Mouse (Mus musculus): ENCODE data around the gene Slc25a26. TPM values are rescaled to one million over a fixed set of nuclear protein-coding genes. Genes with fewer than 3 reads are reported as not detected.
A peak's percentile ranks its signal among the peaks of the same experiment; 100 is the strongest.

The Slc25a26 gene
- polyA plus RNA-seq, 1 experiment: 26.7 TPM

DNA sequence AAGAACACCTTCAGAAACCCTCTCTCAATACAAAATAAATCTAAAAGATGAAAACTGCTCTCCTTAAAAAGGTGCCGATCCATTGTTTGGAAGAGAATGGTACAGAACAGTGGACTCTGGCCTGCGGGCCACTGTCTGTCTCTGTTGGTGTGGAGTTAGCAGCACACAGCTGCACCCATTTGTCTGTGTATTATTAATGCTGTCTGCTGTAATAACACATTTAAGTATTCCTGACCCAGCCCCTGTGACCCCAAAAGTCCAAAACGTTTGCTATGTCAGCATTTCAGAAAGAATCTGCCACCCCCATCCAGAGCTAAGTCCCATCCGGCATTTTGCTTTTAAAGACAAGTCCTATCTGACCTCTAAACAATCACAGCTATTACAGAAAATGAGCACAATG is 115.8 kb downstream of the Slc25a26 start:
- H3K27me3 ChIP-seq (ENCODE audit: control insufficient read depth, insufficient read depth, low read length): no peaks in the 10 kb centered on the region
- H3K36me3 ChIP-seq (ENCODE audit: control insufficient read depth, insufficient read depth, low read length): no peaks in the 10 kb centered on the region
- no peak for TF ChIP-seq CTCF (IDR thresholded peaks at IDR 0.05; ENCODE audit: control insufficient read depth, insufficient read depth, insufficient replicate concordance, low read depth, low read length)
- no peak for TF ChIP-seq POLR2A (IDR thresholded peaks at IDR 0.05; ENCODE audit: control insufficient read depth, low read depth, low read length)
- peaks cover 5% of the 10 kb centered on the region for H3K4me1 ChIP-seq (ENCODE audit: control insufficient read depth, insufficient read depth, low read length)
- H3K27ac ChIP-seq (ENCODE audit: control insufficient read depth, insufficient read depth, low read depth, low read length): no peak overlapping the region
- no peak overlapping the region for H3K4me3 ChIP-seq (ENCODE audit: control insufficient read depth, low read depth, low read length)

- no peak overlapping the region for H3K27ac ChIP-seq (ENCODE audit: control insufficient read depth, insufficient read depth, low read depth, low read length)
- H3K27me3 ChIP-seq (ENCODE audit: control insufficient read depth, insufficient read depth, low read length): no peaks in the 10 kb centered on the region
- no peaks in the 10 kb centered on the region for H3K36me3 ChIP-seq (ENCODE audit: control insufficient read depth, insufficient read depth, low read length)
- TF ChIP-seq CTCF (IDR thresholded peaks at IDR 0.05; ENCODE audit: control insufficient read depth, insufficient read depth, insufficient replicate concordance, low read depth, low read length): no peak
- no peak for TF ChIP-seq POLR2A (IDR thresholded peaks at IDR 0.05; ENCODE audit: control insufficient read depth, low read depth, low read length)
- peaks cover 6% of the 10 kb centered on the region for H3K4me1 ChIP-seq (ENCODE audit: control insufficient read depth, insufficient read depth, low read length)
- no peak overlapping the region for H3K4me3 ChIP-seq (ENCODE audit: control insufficient read depth, low read depth, low read length)
These were observed 118.5 kb downstream of the Slc25a26 start for GRCm38 (mm10) chr6:94618671-94619070.

DNA sequence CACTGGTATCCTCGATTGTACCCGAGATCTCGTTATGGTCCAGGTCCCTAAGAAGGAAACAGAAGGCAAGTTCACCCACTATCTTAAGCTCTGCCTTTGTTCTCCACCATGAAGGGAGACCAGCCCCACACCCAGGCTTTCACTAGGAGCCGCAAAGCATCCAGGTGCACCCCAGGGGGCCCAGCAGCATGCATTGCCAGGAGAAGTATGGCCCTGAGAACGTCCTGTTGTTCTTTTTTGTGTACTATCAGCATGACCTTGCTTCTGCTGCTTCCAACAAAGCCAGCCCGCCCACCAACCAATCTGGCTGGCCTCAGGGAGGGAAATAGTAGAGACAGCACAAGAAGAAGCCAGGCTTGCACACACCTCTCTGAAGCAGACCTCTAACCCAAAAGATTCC is 120.2 kb downstream of the Slc25a26 start:
- H3K4me3 ChIP-seq (ENCODE audit: control insufficient read depth, low read depth, low read length): peak overlapping the region; percentile 69
- peak overlapping the region; percentile 34; the same call in 1 of the 2 replicates for H3K27ac ChIP-seq (ENCODE audit: control insufficient read depth, insufficient read depth, low read depth, low read length)
- H3K36me3 ChIP-seq (ENCODE audit: control insufficient read depth, insufficient read depth, low read length): no peaks in the 10 kb centered on the region
- H3K27me3 ChIP-seq (ENCODE audit: control insufficient read depth, insufficient read depth, low read length): no peaks in the 10 kb centered on the region
- TF ChIP-seq CTCF (IDR thresholded peaks at IDR 0.05; ENCODE audit: control insufficient read depth, insufficient read depth, insufficient replicate concordance, low read depth, low read length): no peak
- TF ChIP-seq POLR2A (IDR thresholded peaks at IDR 0.05; ENCODE audit: control insufficient read depth, low read depth, low read length): no peak
- H3K4me1 ChIP-seq (ENCODE audit: control insufficient read depth, insufficient read depth, low read length): peaks cover 6% of the 10 kb centered on the region

- Histone ChIP-seq H3K4me1 (ENCODE audit: control insufficient read depth, insufficient read depth, low read length) (peaks cover 6% of the 10 kb centered on the region), H3K27me3 (ENCODE audit: control insufficient read depth, insufficient read depth, low read length) (no peaks in the 10 kb centered on the region), H3K36me3 (ENCODE audit: control insufficient read depth, insufficient read depth, low read length) (no peaks in the 10 kb centered on the region), H3K27ac (ENCODE audit: control insufficient read depth, insufficient read depth, low read depth, low read length) (peak overlapping the region; percentile 34; the same call in 1 of the 2 replicates), H3K4me3 (ENCODE audit: control insufficient read depth, low read depth, low read length) (no peak overlapping the region)
- no peak for TF ChIP-seq CTCF (IDR thresholded peaks at IDR 0.05; ENCODE audit: control insufficient read depth, insufficient read depth, insufficient replicate concordance, low read depth, low read length)
- TF ChIP-seq POLR2A (IDR thresholded peaks at IDR 0.05; ENCODE audit: control insufficient read depth, low read depth, low read length): no peak
These were observed 120.7 kb downstream of the Slc25a26 start for GRCm38 (mm10) chr6:94620801-94621301.

DNA sequence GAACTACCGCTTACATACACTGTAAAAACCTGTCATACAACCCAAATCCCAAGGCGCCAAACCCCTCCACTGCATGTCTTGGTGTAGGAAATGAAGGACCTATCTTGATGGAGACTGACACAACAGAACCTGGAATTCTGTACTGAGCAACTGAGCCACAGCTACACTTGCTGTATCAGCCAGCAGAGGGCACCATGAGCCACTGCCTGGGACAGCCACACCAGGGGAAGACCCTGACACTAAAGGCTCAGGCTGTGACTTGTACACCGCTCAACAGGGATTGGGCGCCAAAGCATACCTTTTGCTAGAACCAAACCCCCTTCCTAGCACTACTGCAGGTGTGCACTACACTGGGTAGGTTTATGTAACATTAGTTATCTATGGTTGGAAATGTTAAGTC is 122.9 kb downstream of the Slc25a26 start:
- Histone ChIP-seq H3K36me3 (ENCODE audit: control insufficient read depth, insufficient read depth, low read length) (no peaks in the 10 kb centered on the region), H3K4me3 (ENCODE audit: control insufficient read depth, low read depth, low read length) (no peak overlapping the region), H3K27me3 (ENCODE audit: control insufficient read depth, insufficient read depth, low read length) (no peaks in the 10 kb centered on the region), H3K27ac (ENCODE audit: control insufficient read depth, insufficient read depth, low read depth, low read length) (no peak overlapping the region), H3K4me1 (ENCODE audit: control insufficient read depth, insufficient read depth, low read length) (peaks cover 6% of the 10 kb centered on the region)
- TF ChIP-seq CTCF (IDR thresholded peaks at IDR 0.05; ENCODE audit: control insufficient read depth, insufficient read depth, insufficient replicate concordance, low read depth, low read length) (peak; percentile 60; the same call in 1 of the 2 replicates), POLR2A (IDR thresholded peaks at IDR 0.05; ENCODE audit: control insufficient read depth, low read depth, low read length) (no peak)

DNA sequence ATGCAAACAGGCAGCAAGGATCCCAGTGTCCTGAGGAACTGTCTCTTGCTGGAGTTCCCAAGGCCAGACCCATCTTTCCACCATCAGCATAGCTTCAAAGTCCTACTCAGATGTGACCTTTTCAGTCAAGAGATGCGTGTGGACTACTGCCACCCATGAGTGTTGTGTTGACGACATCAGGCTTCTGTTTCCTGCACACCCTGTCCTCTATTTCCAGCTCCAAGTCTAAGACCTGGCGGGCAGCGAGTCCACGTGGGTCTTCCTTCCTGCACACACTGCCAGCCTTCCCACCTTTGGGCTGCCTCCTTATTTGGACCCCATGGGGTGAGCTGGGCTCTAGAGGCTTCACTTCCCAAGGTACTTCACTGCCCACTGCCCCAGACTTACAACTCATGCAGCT is 124.4 kb downstream of the Slc25a26 start:
- TF ChIP-seq CTCF (IDR thresholded peaks at IDR 0.05; ENCODE audit: control insufficient read depth, insufficient read depth, insufficient replicate concordance, low read depth, low read length): no peak
- TF ChIP-seq POLR2A (IDR thresholded peaks at IDR 0.05; ENCODE audit: control insufficient read depth, low read depth, low read length): no peak
- H3K4me1 ChIP-seq (ENCODE audit: control insufficient read depth, insufficient read depth, low read length): peaks cover 4% of the 10 kb centered on the region
- H3K4me3 ChIP-seq (ENCODE audit: control insufficient read depth, low read depth, low read length): no peak overlapping the region
- no peak overlapping the region for H3K27ac ChIP-seq (ENCODE audit: control insufficient read depth, insufficient read depth, low read depth, low read length)
- H3K27me3 ChIP-seq (ENCODE audit: control insufficient read depth, insufficient read depth, low read length): no peaks in the 10 kb centered on the region
- no peaks in the 10 kb centered on the region for H3K36me3 ChIP-seq (ENCODE audit: control insufficient read depth, insufficient read depth, low read length)

DNA sequence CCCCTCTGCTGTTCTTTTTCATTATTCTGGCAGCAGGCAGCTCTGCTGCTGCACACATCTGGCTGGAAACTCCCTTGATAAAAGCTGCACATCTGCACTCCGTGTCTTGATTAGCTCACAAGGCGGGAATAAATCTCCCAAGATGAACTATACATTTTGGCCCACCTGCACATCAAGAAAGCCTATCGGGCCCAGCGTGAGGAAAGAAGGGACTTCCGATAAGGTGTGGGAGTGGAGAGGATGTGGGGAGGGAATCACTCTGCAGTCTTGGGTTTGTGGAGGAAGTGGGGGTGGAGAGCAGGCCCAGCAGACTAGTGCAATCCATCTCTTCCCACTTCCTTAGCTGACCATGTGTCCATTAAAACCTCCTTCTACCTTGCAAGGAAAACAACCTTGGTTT is 125.8 kb downstream of the Slc25a26 start:
- Histone ChIP-seq H3K27me3 (ENCODE audit: control insufficient read depth, insufficient read depth, low read length) (no peaks in the 10 kb centered on the region), H3K4me3 (ENCODE audit: control insufficient read depth, low read depth, low read length) (no peak overlapping the region), H3K36me3 (ENCODE audit: control insufficient read depth, insufficient read depth, low read length) (no peaks in the 10 kb centered on the region), H3K27ac (ENCODE audit: control insufficient read depth, insufficient read depth, low read depth, low read length) (no peak overlapping the region), H3K4me1 (ENCODE audit: control insufficient read depth, insufficient read depth, low read length) (peaks cover 2% of the 10 kb centered on the region)
- TF ChIP-seq CTCF (IDR thresholded peaks at IDR 0.05; ENCODE audit: control insufficient read depth, insufficient read depth, insufficient replicate concordance, low read depth, low read length): no peak

DNA sequence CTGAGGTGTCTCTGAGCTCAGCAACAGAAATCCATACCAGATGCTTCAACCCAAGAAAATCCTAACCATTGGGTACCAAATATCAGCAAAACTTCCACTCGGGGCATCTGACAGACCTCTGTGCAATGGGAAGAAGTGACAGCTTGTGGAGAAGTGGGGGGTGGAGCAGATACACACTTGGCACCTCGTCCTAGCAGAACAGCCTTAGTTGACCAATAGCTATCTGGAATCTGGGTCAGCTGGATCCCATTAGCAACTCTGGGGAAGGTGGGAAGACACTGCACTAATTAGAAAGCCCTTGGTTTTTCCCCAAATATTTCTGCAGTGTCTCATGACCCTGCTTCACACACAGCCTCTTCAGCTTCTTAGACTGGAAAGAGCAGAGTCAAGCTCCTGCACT is 126.7 kb downstream of the Slc25a26 start:
- Histone ChIP-seq H3K27me3 (ENCODE audit: control insufficient read depth, insufficient read depth, low read length) (no peaks in the 10 kb centered on the region), H3K4me3 (ENCODE audit: control insufficient read depth, low read depth, low read length) (no peak overlapping the region), H3K4me1 (ENCODE audit: control insufficient read depth, insufficient read depth, low read length) (no peaks in the 10 kb centered on the region), H3K36me3 (ENCODE audit: control insufficient read depth, insufficient read depth, low read length) (no peaks in the 10 kb centered on the region), H3K27ac (ENCODE audit: control insufficient read depth, insufficient read depth, low read depth, low read length) (no peak overlapping the region)
- TF ChIP-seq CTCF (IDR thresholded peaks at IDR 0.05; ENCODE audit: control insufficient read depth, insufficient read depth, insufficient replicate concordance, low read depth, low read length) (no peak), POLR2A (IDR thresholded peaks at IDR 0.05; ENCODE audit: control insufficient read depth, low read depth, low read length) (no peak)

All from testis, adult 2 months (tissue).